Mouse (Mus musculus) erythroblast, embryonic 14.5 days (primary cell): ENCODE results near the gene 4930426L09Rik.

Experiments used
- GATA1 ChIP-seq: IDR thresholded peaks from 2 replicates; pipeline ENCODE4 v1.6.1; 2012; ENCODE audit warnings: low read length, inconsistent platforms, mixed read lengths
- TAL1 ChIP-seq: IDR thresholded peaks from 3 replicates; pipeline ENCODE4 v1.6.1; 2012; ENCODE audit warnings: low read length, inconsistent platforms, mixed read lengths

- TF ChIP-seq GATA1 (no peak), TAL1 (no peak)
Measured at GRCm38 (mm10) chr2:18976175-18976574, 22.0 kb upstream of the 4930426L09Rik start.
